Mouse (Mus musculus): ENCODE data around the gene Atp2a3.

The Atp2a3 gene

DNA sequence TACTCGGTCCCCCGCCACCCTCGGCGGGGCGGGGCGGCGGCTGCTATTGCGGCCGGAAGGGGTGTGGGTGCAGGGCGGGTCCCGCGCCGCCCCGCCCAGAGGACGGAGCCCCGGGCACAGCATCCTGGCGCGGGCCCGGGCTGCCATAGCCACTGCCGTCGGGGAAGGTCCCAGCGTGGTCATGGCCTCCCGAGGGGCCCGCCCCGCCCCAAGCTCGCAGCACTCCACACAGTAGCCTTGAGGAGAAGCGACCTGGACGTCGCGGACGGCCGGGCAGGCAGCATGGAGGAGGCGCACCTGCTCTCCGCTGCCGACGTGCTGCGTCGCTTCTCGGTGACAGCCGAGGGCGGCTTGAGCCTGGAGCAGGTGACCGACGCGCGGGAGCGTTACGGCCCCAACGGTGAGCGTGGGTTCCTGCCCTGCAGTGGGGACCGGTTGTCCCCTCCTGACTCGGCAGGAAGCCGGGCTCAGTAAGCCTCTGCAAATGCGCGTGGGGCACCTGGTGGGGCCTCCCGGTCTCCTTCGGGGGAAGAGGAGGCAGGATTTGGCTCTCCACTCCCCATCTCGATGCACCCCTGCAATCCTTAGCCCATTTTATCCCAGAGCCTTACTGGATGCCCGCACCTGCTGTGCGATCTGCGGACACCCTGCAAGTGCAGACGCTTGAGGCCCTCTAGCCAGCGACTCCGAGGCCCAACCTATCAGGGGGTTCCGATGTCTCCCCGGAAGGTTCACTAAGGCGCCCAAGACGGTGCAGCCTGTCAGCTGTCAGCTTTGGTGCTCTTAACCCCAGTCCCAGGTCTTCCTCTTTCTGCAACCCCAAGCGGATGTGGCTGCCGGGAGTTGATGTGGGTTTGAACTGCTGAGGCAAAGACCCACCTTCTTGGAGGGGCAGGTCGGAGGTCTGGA lies at the start of gene Atp2a3:
Gene Atp2a3 (plus strand): TSS at position 98 of the 909 bp plus-strand sequence.
- DNase-seq (ENCODE audit: low read depth, low spot score): no peak

DNA sequence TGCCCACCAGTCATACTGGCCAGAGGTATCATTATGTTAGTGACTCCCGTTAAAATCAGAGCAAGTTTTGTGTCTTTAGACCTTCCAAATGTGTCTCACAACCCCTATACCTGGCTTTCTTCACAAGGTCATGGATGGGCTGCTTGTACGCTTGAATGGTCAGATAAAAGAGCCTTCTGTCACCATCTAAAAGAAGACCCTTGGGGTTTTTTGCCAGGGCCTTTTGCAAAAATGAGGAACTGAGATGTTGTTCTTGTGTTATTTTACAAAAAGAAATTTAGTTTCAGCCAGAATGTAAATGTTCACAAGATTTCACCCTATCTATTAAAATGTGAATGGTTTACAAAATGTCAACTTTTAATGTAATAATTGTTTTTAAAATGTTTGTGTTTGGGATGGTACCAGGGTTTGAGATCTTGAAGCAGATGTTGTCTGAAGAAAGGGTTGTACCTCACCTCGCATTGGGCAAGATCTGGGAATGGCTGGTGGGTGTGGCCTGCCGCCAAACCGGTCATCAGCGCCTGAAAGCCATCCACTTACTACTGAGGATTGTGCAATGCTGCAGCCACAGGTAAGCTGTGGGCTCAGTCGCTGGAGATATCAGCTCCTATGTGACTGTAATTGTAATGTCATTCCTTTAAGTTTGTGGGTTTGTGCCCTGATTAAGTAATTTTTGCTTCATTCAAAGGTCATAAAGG lies 43.5 kb upstream of the Atp2a3 start:
- no peak for DNase-seq (ENCODE audit: low read depth, low spot score)

DNA sequence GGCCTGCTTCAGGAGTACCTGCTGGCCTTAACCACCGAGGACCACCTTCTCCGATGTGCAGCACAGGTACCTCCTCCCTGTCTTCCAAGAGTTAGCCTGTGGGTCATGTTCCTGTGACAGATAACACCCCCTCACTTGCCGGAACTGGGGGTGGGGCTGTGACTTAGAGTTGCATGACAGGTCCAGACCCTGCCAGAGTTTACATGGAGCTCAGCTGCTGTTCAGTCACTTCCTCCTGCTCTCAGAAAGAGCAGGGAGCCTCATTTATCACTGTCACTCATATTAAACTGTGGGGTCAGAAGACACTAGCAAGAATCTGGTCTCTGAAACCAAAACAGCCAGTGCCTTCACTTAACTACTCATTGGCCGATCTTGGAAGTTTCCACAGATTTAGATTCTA lies 37.9 kb upstream of the Atp2a3 start:
- no peak for DNase-seq (ENCODE audit: low read depth, low spot score)

DNA sequence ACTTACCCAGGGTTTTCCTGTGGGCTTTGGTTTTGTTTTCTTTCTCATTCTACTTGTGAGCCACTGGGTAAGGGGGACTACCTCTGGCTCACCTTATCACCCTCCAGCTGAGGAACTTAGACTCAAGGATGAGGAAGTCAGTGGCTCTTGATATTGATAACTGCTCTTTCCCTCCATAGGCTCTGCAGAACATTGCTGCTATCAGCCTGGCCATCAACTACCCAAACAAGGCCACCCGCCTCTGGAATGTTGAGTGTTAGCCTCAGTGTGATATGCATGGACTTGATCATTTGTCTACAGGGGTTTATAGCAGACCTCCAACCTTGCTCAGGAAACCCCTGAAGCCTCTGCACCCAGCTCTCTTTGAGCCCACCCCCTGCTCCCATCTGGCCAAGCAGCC lies 36.5 kb upstream of the Atp2a3 start:
- no peak for DNase-seq (ENCODE audit: low read depth, low spot score)

DNA sequence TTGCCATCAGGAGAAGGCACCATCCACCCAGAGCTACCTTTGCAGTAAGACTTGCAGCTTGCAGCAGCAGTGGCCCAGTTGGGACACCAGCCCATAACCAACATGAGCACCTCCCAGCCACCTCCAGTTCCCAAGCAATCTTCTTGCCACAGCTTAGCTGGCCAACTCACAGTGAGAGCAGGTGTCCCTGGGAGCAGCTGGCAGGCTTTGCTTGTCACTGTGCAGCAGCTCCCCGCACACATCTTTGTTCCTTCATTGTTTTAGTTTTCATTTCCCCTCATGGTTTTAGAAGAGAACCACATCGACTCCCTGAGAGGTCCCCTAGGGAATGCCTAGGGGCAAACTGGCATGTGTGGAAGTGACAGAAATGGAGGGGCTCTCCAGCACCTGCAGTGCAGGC lies 35.9 kb upstream of the Atp2a3 start:
- DNase-seq (ENCODE audit: low read depth, low spot score): no peak

DNA sequence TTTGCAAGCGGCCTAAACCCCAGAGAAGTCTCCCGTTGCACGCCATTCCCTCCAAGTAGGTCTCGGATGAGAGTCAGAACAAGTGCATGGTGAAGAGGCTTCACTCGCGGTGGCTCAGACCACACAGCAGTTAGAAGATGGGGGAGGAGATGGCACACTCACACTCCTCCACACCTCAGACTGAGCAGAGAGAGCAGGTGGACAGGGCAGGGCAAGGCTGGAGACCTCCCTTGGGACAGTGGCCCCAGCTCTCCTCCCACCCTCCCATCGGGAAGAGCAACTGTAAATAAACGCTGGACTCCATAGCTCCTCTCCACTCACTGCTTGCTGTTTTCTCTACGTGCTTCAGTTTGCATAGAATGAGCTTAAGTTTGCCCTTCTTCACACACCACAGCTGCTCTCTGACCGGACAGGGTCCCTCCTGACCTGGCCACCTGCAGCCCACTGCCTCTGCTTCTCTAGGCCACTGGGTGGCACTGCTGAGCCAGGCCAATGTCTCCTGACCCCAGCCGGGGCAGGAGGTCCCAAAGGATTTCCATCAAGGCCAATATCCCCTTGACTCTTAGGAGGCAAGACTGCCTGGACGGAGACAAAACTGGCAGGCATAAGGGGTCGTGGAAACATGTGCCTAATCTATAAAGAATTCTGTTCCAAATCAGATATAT lies 34.6 kb upstream of the Atp2a3 start:
- peak; percentile 61 for DNase-seq (ENCODE audit: low read depth, low spot score)

DNA sequence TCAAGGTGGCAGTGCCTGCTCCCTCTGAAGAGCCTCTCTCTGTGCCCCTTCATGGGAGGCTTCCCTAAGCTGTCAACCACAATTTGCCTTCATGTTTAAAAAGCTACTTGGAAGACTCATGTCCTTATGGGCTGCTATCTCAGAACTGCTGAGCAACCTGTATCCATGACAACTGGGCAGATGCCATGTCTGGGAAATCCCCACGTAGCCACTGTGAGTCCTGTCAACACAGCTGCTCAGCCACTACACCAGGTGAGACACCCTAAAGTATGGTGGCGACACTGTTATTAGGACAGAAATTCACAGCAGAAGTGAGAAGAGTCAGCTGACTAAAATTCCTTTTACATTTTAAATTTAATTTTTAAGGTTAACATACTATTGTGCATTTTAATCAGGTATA lies 32.5 kb upstream of the Atp2a3 start:
- no peak for DNase-seq (ENCODE audit: low read depth, low spot score)

DNA sequence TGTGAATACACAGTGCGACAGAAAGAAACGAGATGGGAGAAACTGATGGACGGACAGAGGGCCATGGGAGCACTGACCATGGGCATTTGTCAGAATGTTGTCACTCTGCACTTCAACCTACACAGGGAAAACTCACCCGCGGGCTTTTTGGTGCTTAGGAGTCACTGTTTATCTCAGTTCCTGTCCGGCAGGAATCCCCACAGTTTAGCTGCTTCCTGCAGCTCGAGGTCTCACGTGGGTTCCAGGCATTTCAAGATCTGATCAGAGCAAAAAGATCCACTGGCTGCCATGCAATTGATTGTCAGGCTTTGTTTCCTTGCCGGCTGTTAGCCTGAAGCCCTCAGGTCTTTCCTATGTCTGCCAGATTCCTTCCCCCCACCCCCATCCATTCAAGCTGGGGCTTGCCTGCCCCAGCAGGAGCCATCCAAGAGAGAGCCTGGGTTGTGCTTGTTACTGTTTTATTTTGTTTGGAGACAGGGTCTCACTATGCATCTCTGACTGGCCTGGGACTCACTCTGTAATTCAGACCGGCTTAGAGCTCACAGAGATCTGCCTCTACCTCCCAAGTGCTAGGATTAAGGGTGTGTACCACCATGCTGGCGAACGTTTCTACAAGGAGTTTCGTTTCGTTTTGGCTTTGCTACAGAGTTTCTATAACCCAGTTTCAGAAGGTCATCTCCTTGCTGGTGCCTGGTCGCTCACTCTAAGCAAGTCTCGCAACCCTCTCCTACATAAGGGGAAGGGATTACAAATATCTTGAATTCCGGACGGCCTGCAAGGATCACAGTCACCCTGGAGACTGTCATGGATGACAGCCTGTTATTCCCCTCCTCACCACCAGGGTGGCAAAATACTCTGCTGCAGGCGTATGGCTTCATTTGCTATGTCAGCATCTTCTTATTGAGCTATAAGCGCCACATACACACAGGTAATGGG lies 20.5 kb upstream of the Atp2a3 start:
- peak; percentile 26 for DNase-seq (ENCODE audit: low read depth, low spot score)

DNA sequence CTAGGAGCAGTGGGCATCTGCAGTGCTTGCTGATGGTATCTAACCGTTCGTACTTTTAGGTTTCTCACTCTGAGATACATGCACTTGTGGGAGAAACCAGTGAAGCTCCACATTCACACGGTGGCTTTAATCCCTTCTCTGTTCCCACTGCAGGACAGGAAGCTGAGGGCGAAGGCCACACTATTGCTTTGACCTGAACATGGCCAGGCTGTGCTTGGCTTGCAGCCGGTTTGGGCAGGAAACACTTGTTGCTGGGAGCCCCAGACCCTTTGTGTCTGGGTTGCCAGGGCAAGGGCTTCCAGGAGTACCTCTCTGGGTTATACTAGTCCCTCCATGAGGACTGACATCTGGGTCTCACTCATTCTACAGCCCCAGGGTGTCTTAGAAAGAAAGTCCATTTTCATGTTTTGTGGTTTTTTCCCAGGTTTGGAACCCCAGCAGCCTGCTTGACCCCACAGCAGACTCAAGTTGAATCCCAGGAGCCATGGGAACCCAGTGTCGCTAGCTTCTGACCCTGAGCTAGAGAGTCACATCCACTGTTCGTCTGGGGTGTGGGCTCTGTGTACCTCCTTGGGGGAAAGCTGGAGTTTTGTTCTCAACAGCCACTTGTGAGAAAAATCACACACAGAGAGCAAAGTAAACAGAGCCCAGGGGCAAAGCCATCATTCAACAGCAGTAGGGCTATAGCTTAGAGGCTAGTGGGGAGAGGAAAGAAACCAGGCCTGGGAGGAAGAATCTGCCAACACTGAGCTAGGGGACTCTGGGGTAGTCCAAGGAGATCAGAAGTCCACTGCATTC lies 15.8 kb upstream of the Atp2a3 start:
- DNase-seq (ENCODE audit: low read depth, low spot score): no peak

DNA sequence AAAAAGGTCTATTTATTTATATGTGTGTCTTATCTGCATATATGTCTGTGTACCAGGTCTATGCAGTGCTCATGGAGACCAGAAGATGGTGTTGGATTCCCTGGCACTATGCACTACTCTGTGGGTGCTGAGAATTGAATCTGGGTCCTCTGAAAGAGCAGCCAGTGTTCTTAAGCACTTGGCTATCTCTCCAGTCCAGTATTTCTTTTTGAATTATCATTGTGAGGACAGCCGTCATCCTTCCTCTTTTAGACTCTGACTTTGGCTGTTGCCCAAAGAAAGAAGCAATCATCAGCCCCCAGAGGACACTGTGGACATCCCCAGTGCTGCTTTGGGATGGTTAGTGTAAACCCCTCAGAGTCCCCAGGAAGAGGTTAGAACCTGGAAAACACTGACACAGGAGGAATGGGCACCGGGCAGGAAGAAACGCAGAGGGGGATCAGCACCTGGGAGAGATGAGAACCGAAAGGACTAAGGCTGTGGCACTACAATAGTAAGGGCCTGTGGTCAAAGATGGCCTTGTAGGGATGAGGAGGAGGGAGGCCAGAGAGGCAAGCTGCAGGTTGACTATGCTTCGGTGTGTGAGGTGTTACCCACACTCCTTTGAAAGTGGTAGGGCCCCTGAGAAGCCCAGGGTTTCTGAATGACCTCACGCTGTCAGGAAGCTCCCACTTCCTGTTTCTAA lies 15.0 kb upstream of the Atp2a3 start:
- DNase-seq (ENCODE audit: low read depth, low spot score): no peak

DNA sequence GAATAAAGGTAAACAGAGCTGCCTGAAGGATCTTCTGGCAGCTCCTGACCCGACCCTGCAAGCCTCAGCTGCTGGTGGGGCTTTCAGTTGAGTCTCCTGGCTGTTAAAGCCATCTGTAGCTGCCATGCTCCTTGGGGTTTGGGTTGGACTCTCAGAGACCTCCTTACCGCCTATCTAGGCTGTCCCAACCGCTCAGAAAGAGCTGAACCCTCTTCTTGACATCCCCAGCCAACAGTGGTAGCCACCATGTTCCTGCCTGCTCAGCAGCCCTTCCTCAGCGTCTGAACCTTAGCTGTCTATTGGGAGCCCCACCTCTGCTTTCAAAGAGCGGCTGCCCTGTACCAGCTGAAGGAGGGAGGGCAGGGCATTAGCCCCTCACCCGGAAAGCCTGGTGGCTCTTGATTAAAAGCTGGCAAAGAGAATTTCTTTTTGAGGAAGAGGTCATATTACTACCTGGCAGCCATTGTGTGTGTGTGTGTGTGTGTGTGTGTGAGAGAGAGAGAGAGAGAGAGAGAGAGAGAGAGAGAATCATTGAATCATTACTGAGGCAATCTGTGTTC lies 14.3 kb upstream of the Atp2a3 start:
- no peak for DNase-seq (ENCODE audit: low read depth, low spot score)

DNA sequence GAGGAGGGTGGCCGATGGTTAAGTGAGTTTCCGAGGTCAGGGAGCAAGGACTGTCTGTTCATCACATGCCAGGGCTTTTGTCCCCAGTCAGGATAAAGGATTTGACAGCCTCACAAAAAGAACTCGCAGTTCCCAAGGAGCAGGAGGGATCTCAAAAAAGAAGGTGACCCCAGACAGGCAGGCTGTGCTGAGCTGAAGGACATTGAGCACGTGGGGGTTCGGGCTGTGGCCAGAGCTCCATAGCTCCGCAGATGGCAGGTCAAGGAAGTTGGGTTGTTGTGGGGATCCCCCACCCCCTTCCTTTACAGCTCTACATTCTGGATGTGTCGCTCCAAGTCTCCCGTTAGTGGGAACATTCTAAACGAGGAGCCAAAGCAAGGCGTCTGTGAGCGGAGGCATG lies 13.1 kb upstream of the Atp2a3 start:
- no peak for DNase-seq (ENCODE audit: low read depth, low spot score)

DNA sequence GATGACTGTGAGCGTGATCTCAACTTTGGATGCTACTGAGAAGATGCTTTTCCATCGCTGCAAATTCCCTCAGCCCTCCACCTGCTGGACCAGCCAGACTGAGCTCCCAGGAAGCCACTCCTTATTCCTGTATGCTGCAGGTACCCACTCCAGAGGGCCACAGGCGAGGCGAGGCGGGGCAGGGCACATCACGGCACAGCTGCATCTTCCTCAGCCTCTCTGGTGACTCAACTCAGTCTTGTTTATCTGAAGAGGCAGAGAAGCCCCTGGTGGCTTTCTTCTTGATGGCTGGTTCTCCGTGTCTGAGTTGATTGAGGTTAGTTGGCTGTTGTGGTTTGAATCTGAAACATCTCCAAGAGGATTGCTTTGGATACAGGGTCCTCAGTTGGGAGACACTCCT lies 12.7 kb upstream of the Atp2a3 start:
- DNase-seq (ENCODE audit: low read depth, low spot score): no peak

DNA sequence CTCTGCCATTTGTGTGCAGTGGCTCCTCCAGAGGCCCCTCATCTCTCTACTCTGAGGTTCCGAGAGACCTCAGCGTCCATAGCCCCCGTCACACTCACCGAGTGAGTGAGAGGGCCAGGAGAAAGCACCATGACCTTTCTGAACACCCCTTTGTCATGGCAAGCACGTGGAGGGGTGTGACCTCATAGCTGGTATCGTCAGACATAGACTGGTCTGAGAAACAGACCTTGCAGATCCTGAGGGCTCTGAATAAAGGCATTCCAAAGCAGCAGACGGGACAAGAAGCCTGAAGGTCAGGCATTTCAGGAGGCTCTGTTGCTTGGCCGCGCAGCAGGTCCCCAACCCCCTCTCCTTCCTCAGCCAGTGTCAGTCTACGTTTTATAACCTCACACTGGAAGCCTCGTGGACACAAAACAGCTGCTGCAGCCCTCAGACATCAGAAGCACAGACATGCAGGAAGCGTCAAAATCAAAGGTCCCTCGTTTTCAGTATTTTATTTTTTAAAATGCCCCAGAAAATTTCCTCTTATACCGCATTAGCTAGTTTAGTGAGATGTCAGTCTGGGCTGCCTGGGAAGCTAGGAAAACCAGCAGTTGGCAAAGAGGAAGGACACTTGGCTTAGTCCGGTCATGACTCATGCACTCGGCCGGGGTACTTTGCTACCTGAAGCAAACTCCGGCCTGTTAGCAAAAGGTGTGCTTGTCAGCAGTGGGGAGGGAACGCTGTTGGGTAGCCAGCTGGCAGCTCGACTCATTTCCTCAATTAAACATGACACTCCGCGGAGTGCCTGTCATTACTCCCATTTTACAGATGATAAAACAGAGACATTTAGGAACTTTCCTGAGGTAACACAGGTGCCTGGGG lies 9.6 kb upstream of the Atp2a3 start:
- no peak for DNase-seq (ENCODE audit: low read depth, low spot score)

DNA sequence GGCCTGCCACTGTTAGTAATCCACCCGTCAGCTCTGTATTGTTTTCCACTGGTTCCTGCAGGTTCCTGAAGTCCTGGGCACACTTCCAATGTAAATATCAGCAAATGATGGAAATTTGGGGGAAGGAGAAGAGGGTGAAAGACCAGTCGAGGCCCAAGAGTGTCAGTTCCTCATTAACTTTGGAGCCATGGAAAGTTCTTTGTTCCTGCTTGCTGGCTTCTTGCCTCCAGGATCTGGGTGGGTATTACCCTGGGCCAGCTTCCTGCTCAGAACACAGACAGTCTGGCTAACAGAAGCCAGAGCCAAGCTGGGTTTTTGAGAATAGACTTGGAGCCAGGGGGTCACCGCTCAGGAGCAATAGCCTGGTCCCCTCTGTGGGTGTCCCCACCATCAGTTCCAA lies 8.7 kb upstream of the Atp2a3 start:
- no peak for DNase-seq (ENCODE audit: low read depth, low spot score)

DNA sequence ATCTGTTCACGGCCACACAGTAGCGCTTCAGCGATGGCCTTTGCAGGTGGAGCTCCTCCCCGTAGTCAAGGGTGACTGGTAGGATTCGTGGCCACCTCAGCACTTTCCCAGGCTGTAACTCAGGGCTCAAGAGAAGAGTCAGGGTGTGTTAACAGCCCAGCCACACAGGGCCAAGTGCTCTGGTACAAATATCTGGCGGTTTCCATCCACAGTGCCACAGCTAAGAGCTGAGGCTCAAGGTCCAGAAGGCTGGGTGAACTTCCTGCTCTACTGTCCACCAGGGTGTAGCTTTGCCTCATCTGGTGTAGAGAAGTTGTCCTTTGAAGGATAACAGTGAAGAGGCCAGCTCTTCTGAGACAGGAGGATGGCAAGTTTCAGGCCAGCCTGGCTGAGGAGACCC lies 8.3 kb upstream of the Atp2a3 start:
- DNase-seq (ENCODE audit: low read depth, low spot score): no peak

DNA sequence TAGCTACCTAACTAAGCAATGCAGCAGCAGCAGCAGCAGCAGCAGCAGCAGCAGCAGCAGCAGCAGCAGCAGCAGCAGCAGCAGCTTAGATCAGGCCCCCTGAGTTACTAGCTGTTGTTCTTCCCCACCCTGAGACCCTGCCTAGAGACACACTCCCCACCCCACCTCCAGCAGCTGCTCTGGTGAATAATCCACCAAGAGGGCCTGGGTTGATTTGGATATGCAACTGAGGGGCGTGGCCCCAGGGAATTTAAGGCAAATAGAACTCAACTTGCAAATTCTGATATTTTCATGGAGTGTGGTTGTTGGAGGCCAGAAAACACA lies 7.9 kb upstream of the Atp2a3 start:
- DNase-seq (ENCODE audit: low read depth, low spot score): no peak

DNA sequence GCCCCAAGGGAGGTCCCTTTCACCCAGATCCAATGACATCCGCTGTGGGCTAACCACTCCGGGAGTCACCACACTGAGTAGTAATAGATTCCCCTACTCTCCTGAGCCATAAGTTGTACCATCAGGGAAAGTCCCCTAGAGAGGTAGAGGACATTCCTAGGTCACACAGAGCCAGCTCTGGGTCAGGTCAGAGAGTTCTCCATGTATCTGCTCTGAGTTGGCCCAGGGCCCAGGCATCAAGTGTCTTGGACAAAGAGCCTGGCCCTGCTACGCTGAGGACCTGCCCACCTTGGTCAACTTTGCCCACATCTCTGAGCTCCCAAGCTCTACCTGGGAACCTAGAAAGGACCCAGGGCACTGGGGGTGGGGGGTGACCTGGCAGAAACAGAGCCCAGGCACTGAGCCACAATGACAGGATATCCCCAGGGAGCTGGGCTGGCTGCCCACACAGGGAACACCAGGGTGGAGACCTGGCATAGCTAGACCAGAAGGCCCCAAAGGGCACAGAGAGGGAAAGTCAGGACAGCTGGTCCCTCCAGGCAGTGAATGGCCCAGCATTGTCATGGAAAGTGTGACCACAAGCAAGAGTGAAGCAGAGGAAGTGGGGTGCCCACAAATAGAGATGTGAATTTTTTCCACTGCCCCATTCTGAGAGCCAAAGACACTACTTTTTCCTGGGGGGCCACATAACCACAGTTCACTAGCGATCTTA lies 7.4 kb upstream of the Atp2a3 start:
- DNase-seq (ENCODE audit: low read depth, low spot score): no peak

All from forelimb bud, embryonic 11.5 days (tissue).